Mouse (Mus musculus) C2C12 (cell line): ENCODE results near the gene Zfp212.

Experiments
- CTCF ChIP-seq: IDR thresholded peaks from one replicate; pipeline ENCODE4 v1.5.1; 2011; ENCODE audit not compliant: control insufficient read depth, insufficient read depth, insufficient read length
- MAX ChIP-seq: IDR thresholded peaks from one replicate; pipeline ENCODE4 v1.6.1; 2011; ENCODE audit warnings: mild to moderate bottlenecking, control low read depth
- USF1 ChIP-seq: IDR thresholded peaks from one replicate; pipeline ENCODE4 v1.6.1; 2011; ENCODE audit warnings: low read depth, mild to moderate bottlenecking, control low read depth, moderate library complexity

GRCm38 (mm10) chr6:47903587-47903986, 16.7 kb upstream of the Zfp212 start:
- TF ChIP-seq CTCF (no peak), MAX (no peak), USF1 (no peak)
